Mouse (Mus musculus) spleen, adult 2 months (tissue): ENCODE results near the gene Tacc2.

Experiments
- CTCF ChIP-seq: fragments of 200-500 bp; IDR thresholded peaks from 2 replicates; pipeline ENCODE4 v1.5.1; 2011; ENCODE audit warnings: mild to moderate bottlenecking, inconsistent platforms; ENCODE audit not compliant: insufficient read depth, insufficient read length, insufficient replicate concordance; ENCODE audit errors: extremely low read depth
- POLR2A ChIP-seq: fragments of 200-500 bp; IDR thresholded peaks from 2 replicates; pipeline ENCODE4 v1.6.1; 2011; ENCODE audit warnings: low read depth, low read length, inconsistent platforms

DNA sequence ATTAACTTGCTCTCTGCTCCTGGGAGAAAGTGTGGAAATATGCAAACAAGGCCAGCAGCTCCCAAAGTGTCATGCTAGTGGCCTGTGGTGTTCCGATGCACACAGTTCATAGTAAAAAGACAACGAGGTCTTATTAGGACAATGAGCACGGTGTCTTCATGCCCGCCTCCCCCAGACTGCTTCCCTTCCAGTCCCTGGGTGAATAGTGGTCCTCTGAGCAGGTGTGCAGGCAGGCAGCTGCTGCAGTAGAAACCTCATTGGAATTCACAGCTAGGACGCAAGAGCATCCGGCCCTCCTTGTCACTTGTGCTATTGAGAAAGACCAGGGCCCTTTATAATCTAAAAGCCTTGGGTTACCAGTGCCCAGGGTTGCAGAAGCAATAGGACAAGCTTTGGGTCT, 136.1 kb downstream of the Tacc2 start:
- no peak for TF ChIP-seq CTCF
- TF ChIP-seq POLR2A = no peak
